Comparison of ENCODE assay signal across 11 mouse cellular contexts in the genomic region with DNA sequence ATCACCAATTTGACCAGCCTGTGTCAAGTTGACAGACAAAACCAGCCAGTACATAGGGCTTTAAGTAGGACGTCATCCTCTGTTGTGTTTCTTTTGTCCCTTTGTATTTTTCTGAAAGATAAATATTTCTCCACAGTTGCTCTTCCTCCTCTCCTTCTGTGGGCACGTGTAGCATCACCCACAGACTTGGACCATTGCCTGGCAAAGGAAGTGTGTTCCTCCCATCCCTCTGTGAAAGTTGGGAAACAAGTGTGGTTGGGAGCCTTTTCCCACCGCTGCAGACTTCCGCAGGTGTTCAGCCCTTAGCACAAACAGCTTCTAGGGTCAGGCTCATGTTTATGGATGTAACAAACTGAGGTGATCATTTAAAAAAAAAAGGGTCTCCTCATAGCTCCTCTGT.
"Had no signal": no experiment of that assay in that cellular context is flagged by ENCODE, and none has a peak within 500 bp of the region (broad histone marks: within the 10 kb centered on the region; RNA-seq: fewer than 3 reads in every experiment).

No protein-coding gene starts in this region.

- H3K4me1 ChIP-seq: intestine, embryonic 15.5 days; limb, embryonic 12.5 days; liver, embryonic 13.5 days; neural tube, embryonic 12.5 days had no signal

- H3K4me2 ChIP-seq: intestine, embryonic 15.5 days; limb, embryonic 12.5 days; liver, embryonic 13.5 days; neural tube, embryonic 12.5 days had no signal

- H3K27ac ChIP-seq: intestine, embryonic 15.5 days; limb, embryonic 12.5 days; liver, embryonic 13.5 days; neural tube, embryonic 12.5 days had no signal

- ATAC-seq: intestine, embryonic 15.5 days had no signal

- H3K9me3 ChIP-seq: intestine, embryonic 15.5 days; limb, embryonic 12.5 days; liver, embryonic 13.5 days; neural tube, embryonic 12.5 days had no signal

- H3K9ac ChIP-seq: intestine, embryonic 15.5 days; limb, embryonic 12.5 days; liver, embryonic 13.5 days; neural tube, embryonic 12.5 days had no signal

- H3K36me3 ChIP-seq: intestine, embryonic 15.5 days; liver, embryonic 13.5 days had no signal

- DNase-seq: kidney, adult 18-20 months; kidney, postnatal 10 days; kidney, postnatal 4 days; liver; liver, embryonic 13.5 days; lung, adult 18-20 months; thymus, postnatal 4 days had no signal

- H3K27me3 ChIP-seq: intestine, embryonic 15.5 days; limb, embryonic 12.5 days; liver, embryonic 13.5 days; neural tube, embryonic 12.5 days had no signal

- H3K4me3 ChIP-seq: intestine, embryonic 15.5 days; limb, embryonic 12.5 days; liver, embryonic 13.5 days; myocyte; neural tube, embryonic 12.5 days had no signal
